Mouse (Mus musculus) T-cell, adult 66 days (primary cell): ENCODE results near the gene Asphd2. TPM values are rescaled to one million over a fixed set of nuclear protein-coding genes. Genes with fewer than 3 reads are reported as not detected.

Source experiments
- total RNA-seq, 2 experiments: library from RNA; stranded (reverse); gene quantifications; 3 replicates in 1 of 2; 4 replicates in 1 of 2; pipeline ENCODE4 v1.2.4; 2023

The Asphd2 gene
- not detected for total RNA-seq

GRCm38 (mm10) chr5:112394779-112395443 is at the start of gene Asphd2:
Gene Asphd2 (minus strand): TSS chr5:112394866.

DNA sequence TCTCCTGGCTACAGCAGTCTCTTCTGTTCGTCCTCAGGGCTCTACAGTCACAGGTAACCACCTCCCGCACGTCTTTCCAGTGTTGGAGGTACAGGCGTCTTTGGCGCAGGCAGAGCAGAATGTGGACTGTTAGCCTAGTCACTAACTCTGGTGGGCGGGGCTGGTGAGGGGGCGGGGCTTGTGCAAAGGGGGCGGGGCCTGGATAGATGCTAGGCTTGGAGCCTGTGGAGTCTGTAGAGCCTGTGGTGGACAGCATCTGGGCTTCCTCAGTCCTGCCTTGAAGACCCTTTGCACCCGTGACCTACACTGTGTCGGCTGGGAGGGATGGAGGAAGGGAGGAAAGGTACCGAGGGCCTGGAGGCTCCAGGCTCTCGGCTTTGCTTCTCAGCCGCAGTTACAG is 38.8 kb downstream of the Asphd2 start, which contains the start of gene Gm6583:
Gene Gm6583, minus strand, starts transcription at position 124 of the 400 bp plus-strand sequence.

GRCm38 (mm10) chr5:112342463-112343204 is 52.0 kb downstream of the Asphd2 start, which contains the start of the genes Srrd and Hps4:
Gene Srrd (minus strand): TSS chr5:112343040.
Gene Hps4 (plus strand): TSS chr5:112343083.

Other genes starting within 250 kb of the Asphd2 start
- gene Cryba4, start 142.3 kb downstream of the Asphd2 start, total RNA-seq: not detected
- gene Crybb1, start 139.1 kb downstream of the Asphd2 start, total RNA-seq: not detected
- 100 to 1,000 TPM; 131 to 156 TPM for gene Tpst2, start 118.2 kb downstream of the Asphd2 start, total RNA-seq
- 10 to 100 TPM; 69.4 to 89.8 TPM for gene Tfip11, start 68.5 kb downstream of the Asphd2 start, total RNA-seq
- gene Srrd, start 51.8 kb downstream of the Asphd2 start, total RNA-seq: 10 to 100 TPM; 31.1 to 40.3 TPM
- 10 to 100 TPM; 19.2 to 22.2 TPM for gene Hps4, start 51.8 kb downstream of the Asphd2 start, total RNA-seq
- gene Gm6583, start 38.8 kb downstream of the Asphd2 start, total RNA-seq: not detected
- gene Gm6588, start 54.6 kb upstream of the Asphd2 start, total RNA-seq: not detected
- gene Sez6l, start 182.3 kb upstream of the Asphd2 start, total RNA-seq: not detected